Mouse (Mus musculus): Measurements from ENCODE around the gene Ppm1m.

- TF ChIP-seq POLR2A (IDR thresholded peaks at IDR 0.05; ENCODE audit: low read depth, low read length) = no peak
- no peak for TF ChIP-seq CTCF (IDR thresholded peaks at IDR 0.05; ENCODE audit: borderline replicate concordance, insufficient read depth, low read length)
Observed at GRCm38 (mm10) chr9:106160426-106160825, 39.1 kb downstream of the Ppm1m start.
